Mouse (Mus musculus): Measurements from ENCODE around the gene Lmod1. TPM values are rescaled to one million over a fixed set of nuclear protein-coding genes. Genes with fewer than 3 reads are reported as not detected.

Gene Lmod1
- total RNA-seq, 2 experiments from 2014 or later = 2.7 to 3.3 TPM

DNA sequence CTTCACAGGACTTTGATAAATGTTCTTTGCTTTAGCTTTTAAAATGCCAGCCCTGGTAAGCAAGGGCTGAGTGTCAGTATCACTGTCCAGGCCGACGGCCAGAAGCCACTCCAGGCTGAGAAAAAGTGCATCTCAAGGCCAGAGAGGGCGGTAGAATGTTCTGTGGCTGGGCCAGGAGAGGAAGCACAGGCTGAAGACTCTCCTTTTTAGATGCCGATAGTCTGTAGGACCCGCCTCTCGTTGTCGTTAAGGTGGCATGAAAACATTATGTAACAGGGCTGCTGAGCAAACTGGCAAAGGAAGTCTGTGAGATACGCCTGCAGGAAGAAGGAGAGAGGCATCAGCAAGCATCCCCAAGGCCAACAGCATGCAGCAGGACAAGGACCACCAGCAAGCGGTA is 60.6 kb downstream of the Lmod1 start:
- DNase-seq = peak; percentile 23
- intact Hi-C loops (cut with DNase I; ENCODE audit: low total_unique reads) = no loop called here

DNA sequence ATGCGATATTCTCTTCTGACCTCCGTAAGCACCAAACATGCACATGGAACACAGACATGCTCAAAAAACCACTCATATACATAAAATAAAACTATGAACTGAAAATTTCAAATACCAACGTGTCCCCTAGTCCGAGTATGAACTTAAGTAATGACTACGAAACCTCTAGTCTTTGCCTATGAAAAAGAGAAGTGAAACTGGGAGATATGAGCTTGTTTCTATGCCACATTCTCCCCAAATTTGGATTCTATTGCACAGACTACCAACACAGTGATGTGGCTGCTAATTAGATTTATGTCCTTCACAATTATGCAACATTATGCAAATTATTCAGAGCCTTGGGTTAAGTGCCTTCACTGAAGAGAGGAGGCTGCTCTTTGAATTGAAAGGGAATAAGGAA is 74.9 kb downstream of the Lmod1 start:
- DNase-seq = no peak
- intact Hi-C loops (cut with DNase I; ENCODE audit: low total_unique reads) = no loop called here

DNA sequence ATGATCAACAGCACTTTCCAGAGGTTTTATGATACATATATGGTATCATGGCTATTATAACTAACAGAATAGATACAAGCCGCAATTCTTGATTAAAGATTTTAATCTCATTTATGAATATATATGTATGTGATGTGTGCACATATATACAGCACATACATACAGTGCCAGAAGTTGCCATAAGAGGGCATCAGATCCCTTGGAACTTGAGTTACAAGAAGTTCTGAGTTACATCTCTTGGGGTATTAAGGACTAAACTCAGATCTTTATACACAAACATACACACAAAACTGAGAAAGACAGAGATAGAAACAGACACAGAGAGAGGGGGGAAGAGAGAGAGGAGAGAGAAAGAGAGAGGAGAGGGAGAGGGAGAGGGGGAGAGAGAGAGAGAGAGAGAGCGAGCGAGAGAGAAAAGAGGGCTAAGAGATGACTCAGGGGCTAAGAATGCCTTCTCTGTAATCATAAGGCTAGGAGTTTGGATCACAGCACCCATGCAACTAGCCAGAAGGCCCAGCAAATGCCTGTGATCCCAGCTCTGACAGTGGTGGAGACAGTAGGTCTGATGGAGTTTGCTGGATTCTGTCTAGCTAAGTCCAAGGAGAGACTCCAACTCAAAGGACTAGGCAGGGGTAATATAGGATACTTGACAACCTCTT is 77.0 kb downstream of the Lmod1 start:
- intact Hi-C loops (cut with DNase I; ENCODE audit: low total_unique reads) = no loop called here
- no peak for DNase-seq

DNA sequence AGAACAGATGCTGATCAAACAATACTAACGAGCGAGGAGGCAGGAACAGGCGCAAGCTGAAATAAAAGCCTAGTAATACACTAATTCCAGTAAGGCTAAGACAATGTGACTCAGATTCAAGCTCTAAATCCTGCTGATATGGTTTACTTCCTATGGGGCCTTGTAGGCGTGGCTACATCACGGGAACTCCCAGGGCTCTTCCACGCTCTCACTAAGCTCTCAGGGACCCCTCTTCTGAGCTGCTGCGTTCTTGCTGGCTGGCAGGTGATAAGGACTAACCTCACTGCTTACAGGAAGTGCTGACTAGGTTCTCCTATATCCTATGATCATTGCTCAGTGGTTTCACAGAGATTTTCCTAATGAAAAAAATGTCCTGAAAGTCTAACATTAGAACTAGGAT is 80.7 kb downstream of the Lmod1 start:
- DNase-seq = no peak
- intact Hi-C loops (cut with DNase I; ENCODE audit: low total_unique reads) = no loop called here

DNA sequence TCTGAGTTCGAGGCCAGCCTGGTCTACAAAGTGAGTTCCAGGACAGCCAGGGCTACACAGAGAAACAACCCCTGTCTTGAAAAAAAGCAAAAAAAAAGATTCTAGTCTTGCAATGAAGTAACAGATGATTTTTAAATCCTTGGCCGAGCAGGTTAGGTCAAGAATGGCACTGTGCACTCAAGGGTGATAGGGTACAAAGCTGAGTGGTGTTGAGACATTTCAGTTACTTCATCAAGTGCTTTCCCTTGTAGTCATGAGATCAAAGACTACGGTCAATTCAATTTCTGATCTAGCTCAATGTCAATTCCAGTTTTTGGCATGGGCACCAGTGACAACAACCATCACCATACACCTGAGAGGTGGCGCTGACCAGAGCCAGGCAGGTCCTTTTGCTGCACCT is 84.4 kb downstream of the Lmod1 start:
- DNase-seq = no peak
- intact Hi-C loops (cut with DNase I; ENCODE audit: low total_unique reads) = no loop called here

DNA sequence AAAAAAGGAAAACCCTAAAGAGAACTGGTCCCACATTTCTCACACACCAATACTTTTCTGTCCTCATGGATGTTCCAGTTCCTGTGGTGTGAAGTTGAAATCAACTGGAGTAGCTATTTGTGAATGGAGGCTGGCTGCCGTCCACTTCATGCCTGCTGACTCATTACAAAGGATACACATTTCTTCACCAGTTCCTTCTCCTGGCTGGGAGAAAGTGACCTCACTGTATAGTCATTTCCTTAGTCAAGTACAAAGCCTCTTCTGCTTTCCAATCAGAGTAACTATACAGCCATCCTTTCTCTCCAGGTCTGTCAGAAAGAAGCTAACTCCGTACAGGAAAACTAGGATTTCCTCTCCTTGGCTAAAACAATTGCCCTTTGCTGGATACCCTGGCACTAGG is 86.4 kb downstream of the Lmod1 start:
- peak; percentile 72 for DNase-seq
- intact Hi-C loops (cut with DNase I; ENCODE audit: low total_unique reads) = no loop called here

DNA sequence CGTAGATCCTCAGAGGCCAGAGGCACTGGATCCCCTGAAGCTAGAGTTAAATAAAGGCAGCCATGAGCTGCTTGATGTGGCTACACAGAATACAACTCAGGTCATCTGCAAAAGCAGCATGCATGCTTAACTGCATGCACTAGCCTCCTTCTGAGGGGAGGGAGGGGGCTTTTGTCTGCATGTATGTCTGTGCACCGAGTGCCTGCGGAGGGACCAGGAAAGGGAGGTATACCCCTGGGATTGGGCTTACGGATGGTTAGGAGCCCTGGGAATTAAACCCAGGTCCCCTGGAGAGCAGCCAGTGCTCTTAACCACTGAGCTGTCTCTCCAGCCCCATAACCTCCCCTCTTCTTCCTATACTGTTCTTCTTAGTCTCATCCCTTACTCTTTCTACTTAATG is 87.5 kb downstream of the Lmod1 start:
- DNase-seq = no peak
- intact Hi-C loops (cut with DNase I; ENCODE audit: low total_unique reads) = no loop called here

DNA sequence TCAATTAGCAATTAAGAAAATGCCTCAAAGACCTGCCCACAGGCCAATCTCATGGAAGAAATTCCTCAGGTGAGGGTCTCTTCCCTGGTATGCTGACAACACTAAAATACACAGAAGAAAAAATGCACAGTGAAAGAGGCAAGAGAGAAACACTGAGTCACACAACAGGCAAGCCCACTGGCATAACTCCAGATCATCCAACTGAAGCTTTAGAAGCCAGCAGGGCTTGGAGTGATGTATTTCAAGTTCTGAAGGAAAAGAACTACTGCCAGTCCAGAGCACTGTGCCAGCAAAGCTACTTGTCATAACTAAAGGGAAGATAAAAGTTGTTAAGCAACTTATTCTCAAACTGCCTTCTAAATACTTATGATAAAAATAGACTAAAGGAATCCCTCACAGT is 89.4 kb downstream of the Lmod1 start:
- intact Hi-C loops (cut with DNase I; ENCODE audit: low total_unique reads) = no loop called here
- DNase-seq = no peak

Other genes starting within 250 kb of the Lmod1 start
- gene Lgr6, start 219.5 kb upstream of the Lmod1 start, total RNA-seq (2021) = 1 to 10 TPM in 1 of 2 experiments, under 1 TPM in 1; 0.88 to 1.1 TPM
- gene Ptpn7, start 192.1 kb upstream of the Lmod1 start, total RNA-seq (2021) = under 1 TPM; 0.18 to 0.41 TPM
- gene Arl8a, start 178.0 kb upstream of the Lmod1 start, total RNA-seq (2021) = 10 to 100 TPM; 25.1 to 26.8 TPM
- gene Gpr37l1, start 157.1 kb upstream of the Lmod1 start, total RNA-seq (2021) = 1 to 10 TPM in 1 of 2 experiments, under 1 TPM in 1; 0.78 to 2.5 TPM
- gene Elf3, start 66.2 kb upstream of the Lmod1 start, total RNA-seq (2021) = under 1 TPM in 1 of 2 experiments, not detected in 1; 0.27 TPM
- 10 to 100 TPM; 10.4 TPM for gene Rnpep, start 40.7 kb upstream of the Lmod1 start, total RNA-seq (2021)
- 100 to 1,000 TPM; 220 to 243 TPM for gene Timm17a, start 11.0 kb upstream of the Lmod1 start, total RNA-seq (2021)
- gene Shisa4, start 50.4 kb downstream of the Lmod1 start, total RNA-seq (2021) = 100 to 1,000 TPM; 223 to 271 TPM
- gene Ipo9, start 105.7 kb downstream of the Lmod1 start, total RNA-seq (2021) = 10 to 100 TPM; 36.6 to 37.4 TPM